Mouse (Mus musculus) neural tube, embryonic 11.5 days (tissue): ENCODE results near the gene Pate2. TPM values are rescaled to one million over a fixed set of nuclear protein-coding genes. Genes with fewer than 3 reads are reported as not detected.
"Not testable (repeated sequence)": the region's sequence is repeated elsewhere in the genome, so short reads cannot be mapped to it uniquely, and the experiment has no call there.

Experiments used
- ATAC-seq: fragments of 200-750 bp; cut with Nextera tagmentation; 2 replicates; pipeline ENCODE4 v1.8.0; 2017; ENCODE audit warnings: moderate number of reproducible peaks, mild to moderate bottlenecking, moderate TSS enrichment, moderate library complexity; ENCODE audit not compliant: insufficient read depth, low FRiP score, low TSS enrichment
- DNase-seq: peaks from one replicate; pipeline ENCODE4 v3.0.0-alpha.2; 2015; ENCODE audit warnings: low spot score
- H3K27ac ChIP-seq: fragments of 300-500 bp; sonication (generic); 2 replicates; pipeline ENCODE4 v1.5.1; 2014; ENCODE audit warnings: low read depth, mild to moderate bottlenecking, low read length
- H3K27me3 ChIP-seq: fragments of 300-500 bp; sonication (generic); 2 replicates; pipeline ENCODE4 v1.6.1; 2014; ENCODE audit warnings: mild to moderate bottlenecking, low read length, mixed read lengths; ENCODE audit not compliant: control insufficient read depth, insufficient read depth
- H3K36me3 ChIP-seq: fragments of 300-500 bp; sonication (generic); 2 replicates; pipeline ENCODE4 v1.6.1; 2014; ENCODE audit warnings: mild to moderate bottlenecking, low read length, moderate library complexity, mixed read lengths; ENCODE audit not compliant: control insufficient read depth, insufficient read depth
- H3K4me1 ChIP-seq: fragments of 300-500 bp; sonication (generic); 2 replicates; pipeline ENCODE4 v1.6.1; 2014; ENCODE audit warnings: low read length, mixed read lengths; ENCODE audit not compliant: control insufficient read depth, insufficient read depth
- H3K4me2 ChIP-seq: fragments of 300-500 bp; sonication (generic); 2 replicates; pipeline ENCODE4 v1.6.1; 2014; ENCODE audit warnings: low read depth, mild to moderate bottlenecking, moderate library complexity
- H3K4me3 ChIP-seq: fragments of 300-500 bp; sonication (generic); 2 replicates; pipeline ENCODE4 v1.5.1; 2014; ENCODE audit warnings: low read depth, low read length
- H3K9ac ChIP-seq: fragments of 300-500 bp; sonication (generic); 2 replicates; pipeline ENCODE4 v1.6.1; 2014; ENCODE audit warnings: mild to moderate bottlenecking, low read length
- H3K9me3 ChIP-seq: fragments of 300-500 bp; sonication (generic); 2 replicates; pipeline ENCODE4 v1.6.1; 2016; ENCODE audit warnings: low read length; ENCODE audit not compliant: control insufficient read depth
- WGBS: fragments of 180-500 bp; shearing (Covaris S2); extraction: QIAGEN DNeasy Blood & Tissue Kit; methylation state at CpG from one replicate; pipeline ENCODE4 v1.1.7; 2014; 5-methylcytosine and 5-hydroxymethylcytosine counted together
- polyA plus RNA-seq: library from polyadenylated mRNA; unstranded; fragments of >200 nt; fragmentation: Nextera tagmentation; extraction: Ambion mirVana; gene quantifications from 2 replicates; pipeline ENCODE4 v1.2.1, GENCODE M21; 2014

Gene Pate2
- polyA plus RNA-seq, 1 experiment from 2014 or later: 0.53 TPM

- 30% methylated on average over 2 of the region's 2 CpGs for WGBS
- no peaks in the 10 kb centered on the region for H3K4me1 ChIP-seq
- no peaks in the 10 kb centered on the region for H3K36me3 ChIP-seq
- DNase-seq (no peak), ATAC-seq (no peak)
- H3K9me3 ChIP-seq: no peaks in the 10 kb centered on the region
- H3K4me2 ChIP-seq: no peak overlapping the region
- H3K9ac ChIP-seq: no peak overlapping the region
- no peak overlapping the region for H3K4me3 ChIP-seq
- H3K27ac ChIP-seq: no peak overlapping the region
- no peaks in the 10 kb centered on the region for H3K27me3 ChIP-seq
Measured at GRCm38 (mm10) chr9:35614005-35614404, 43.9 kb downstream of the Pate2 start.

- H3K4me1 ChIP-seq, H3K27me3 ChIP-seq, H3K9ac ChIP-seq, H3K36me3 ChIP-seq, ATAC-seq, H3K4me2 ChIP-seq, H3K27ac ChIP-seq, H3K9me3 ChIP-seq, DNase-seq, H3K4me3 ChIP-seq: not testable (repeated sequence)
- 75% methylated on average over 2 of the region's 2 CpGs for WGBS
Measured at GRCm38 (mm10) chr9:35616784-35617183, 46.7 kb downstream of the Pate2 start.

GRCm38 (mm10) chr9:35632981-35633380 lies 62.9 kb downstream of the Pate2 start:
- Histone ChIP-seq H3K9ac (no peak overlapping the region), H3K9me3 (no peaks in the 10 kb centered on the region), H3K36me3 (no peaks in the 10 kb centered on the region), H3K4me1 (no peaks in the 10 kb centered on the region), H3K27me3 (no peaks in the 10 kb centered on the region), H3K27ac (no peak overlapping the region), H3K4me2 (no peak overlapping the region), H3K4me3 (no peak overlapping the region)
- DNase-seq: no peak
- ATAC-seq: no peak
- WGBS: 73% methylated on average over 1 of the region's 1 CpGs

- no peak within 1 kb of the TSS for H3K4me2 ChIP-seq
Measured at GRCm38 (mm10) chr9:35648102-35648501, 78.0 kb downstream of the Pate2 start, which contains the start of gene Pate3. Gene Pate3, minus strand, starts transcription at chr9:35648202.

GRCm38 (mm10) chr9:35673557-35673956 lies 103.5 kb downstream of the Pate2 start:
- Histone ChIP-seq H3K4me1 (no peaks in the 10 kb centered on the region), H3K27me3 (no peaks in the 10 kb centered on the region), H3K4me3 (no peak overlapping the region), H3K9me3 (no peaks in the 10 kb centered on the region), H3K36me3 (no peaks in the 10 kb centered on the region), H3K9ac (no peak overlapping the region), H3K27ac (no peak overlapping the region), H3K4me2 (no peak overlapping the region)
- ATAC-seq: no peak
- DNase-seq: no peak
- WGBS: 88% methylated on average over 2 of the region's 2 CpGs

More at GRCm38 (mm10) chr9:35648102-35648501, 78.0 kb downstream of the Pate2 start, which contains the start of gene Pate3:
- no peaks in the 10 kb centered on the region for H3K36me3 ChIP-seq
- H3K27me3 ChIP-seq: no peaks in the 10 kb centered on the region
- H3K9ac ChIP-seq: no peak within 1 kb of the TSS
- ATAC-seq: no peak
- no peaks in the 10 kb centered on the region for H3K4me1 ChIP-seq
- H3K4me3 ChIP-seq: no peak within 1 kb of the TSS
- H3K9me3 ChIP-seq: no peaks in the 10 kb centered on the region
- no peak for DNase-seq
- WGBS: 73% methylated on average over 1 of the region's 1 CpGs
- H3K27ac ChIP-seq: no peak within 1 kb of the TSS

- Histone ChIP-seq H3K9ac (no peak within 1 kb of the TSS), H3K4me2 (no peak within 1 kb of the TSS), H3K4me3 (no peak within 1 kb of the TSS), H3K27ac (no peak within 1 kb of the TSS), H3K9me3 (no peaks in the 10 kb centered on the region), H3K36me3 (no peaks in the 10 kb centered on the region), H3K27me3 (no peaks in the 10 kb centered on the region), H3K4me1 (no peaks in the 10 kb centered on the region)
- 52% methylated on average over 1 of the region's 1 CpGs for WGBS
- DNase-seq (no peak), ATAC-seq (no peak)
Measured at GRCm38 (mm10) chr9:35687013-35687412, 116.9 kb downstream of the Pate2 start, which contains the start of gene Pate1. Gene Pate1, minus strand, starts transcription at chr9:35687390.

GRCm38 (mm10) chr9:35691924-35692323 lies 121.8 kb downstream of the Pate2 start:
- no peak overlapping the region for H3K27ac ChIP-seq
- no peak overlapping the region for H3K4me3 ChIP-seq
- ATAC-seq (no peak), DNase-seq (no peak)
- H3K4me1 ChIP-seq: no peaks in the 10 kb centered on the region
- no peaks in the 10 kb centered on the region for H3K9me3 ChIP-seq
- H3K27me3 ChIP-seq: no peaks in the 10 kb centered on the region
- no peaks in the 10 kb centered on the region for H3K36me3 ChIP-seq
- H3K9ac ChIP-seq: no peak overlapping the region
- no peak overlapping the region for H3K4me2 ChIP-seq

- H3K36me3 ChIP-seq: no peaks in the 10 kb centered on the region
- ATAC-seq (no peak), DNase-seq (no peak)
- H3K27me3 ChIP-seq: no peaks in the 10 kb centered on the region
- no peak overlapping the region for H3K27ac ChIP-seq
- no peaks in the 10 kb centered on the region for H3K9me3 ChIP-seq
- no peak overlapping the region for H3K4me2 ChIP-seq
- H3K9ac ChIP-seq: no peak overlapping the region
- no peak overlapping the region for H3K4me3 ChIP-seq
- H3K4me1 ChIP-seq: no peaks in the 10 kb centered on the region
Measured at GRCm38 (mm10) chr9:35707265-35707664, 137.2 kb downstream of the Pate2 start.
